Mouse (Mus musculus) heart, postnatal 10 days (tissue): ENCODE data around the gene Paqr6. TPM values are rescaled to one million over a fixed set of nuclear protein-coding genes. Genes with fewer than 3 reads are reported as not detected.
A peak's percentile ranks its signal among the peaks of the same experiment; 100 is the strongest.

Source experiments
- DNase-seq, 2 experiments: peaks; one replicate each; pipeline ENCODE4 v3.0.0; 2021
- intact Hi-C: fragments of 180-260 bp; cut with DNase I; formaldehyde crosslinking; loops from one replicate; pipeline ENCODE4 v1.15.1; 2025
- total RNA-seq, 2 experiments: library from RNA; stranded (reverse); gene quantifications; 2 replicates each; pipeline ENCODE4 v1.2.3; 2021

The Paqr6 gene
- total RNA-seq, 2 experiments from 2014 or later = 0.35 to 1.3 TPM

DNA sequence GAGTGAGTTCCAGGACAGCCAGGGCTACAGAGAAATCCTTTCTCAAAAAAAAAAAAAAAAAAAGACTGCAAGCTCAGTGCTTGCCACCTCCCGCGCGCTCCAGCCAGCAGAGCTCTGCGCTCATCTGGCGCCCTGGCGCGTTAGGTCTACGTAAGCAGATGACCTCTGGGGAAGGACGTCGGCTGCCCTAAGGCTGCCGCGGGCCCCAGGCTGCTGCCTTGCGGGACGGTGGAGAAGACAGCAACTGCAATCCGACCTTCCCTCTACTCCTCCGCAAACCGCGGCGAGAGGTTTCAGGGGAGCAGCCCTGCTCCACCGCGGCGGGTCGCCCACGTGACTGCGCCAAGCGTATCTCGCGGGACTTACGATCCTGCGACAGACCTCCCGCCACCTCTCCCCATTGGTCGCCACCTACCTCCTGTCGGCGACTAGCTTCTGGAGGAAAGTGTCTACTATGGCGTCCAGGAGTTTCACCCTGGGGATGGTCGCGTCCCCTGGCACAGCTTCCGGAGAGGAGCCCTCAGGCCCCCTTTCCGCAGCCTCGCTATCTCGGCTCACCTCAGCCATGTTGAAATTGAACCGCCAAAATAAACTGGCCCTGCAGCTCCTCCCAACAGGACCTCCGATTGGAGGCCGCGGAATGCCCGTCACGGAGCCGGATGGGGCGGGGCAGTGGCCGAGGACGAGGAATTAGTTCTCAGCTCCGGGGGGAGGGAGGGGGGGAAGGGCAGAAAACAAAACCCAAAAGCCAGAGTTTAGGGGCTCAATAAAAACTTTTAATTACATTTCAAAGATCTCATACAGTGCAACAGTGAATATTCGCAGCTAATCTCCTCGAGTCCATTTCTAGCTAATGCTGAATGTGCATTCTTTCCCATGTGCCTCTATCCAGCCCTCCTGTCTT, 45.6 kb downstream of the Paqr6 start, which contains the start of gene Pmf1:
Pmf1 (minus strand) TSS at position 591 of the 904 bp plus-strand sequence.
- DNase-seq = peak; percentile 96 to 97
- intact Hi-C loops = loop anchor here (2.0 kb wide), 1 partner anchor 15 kb away; the partner anchor contains the start of gene Slc25a44

DNA sequence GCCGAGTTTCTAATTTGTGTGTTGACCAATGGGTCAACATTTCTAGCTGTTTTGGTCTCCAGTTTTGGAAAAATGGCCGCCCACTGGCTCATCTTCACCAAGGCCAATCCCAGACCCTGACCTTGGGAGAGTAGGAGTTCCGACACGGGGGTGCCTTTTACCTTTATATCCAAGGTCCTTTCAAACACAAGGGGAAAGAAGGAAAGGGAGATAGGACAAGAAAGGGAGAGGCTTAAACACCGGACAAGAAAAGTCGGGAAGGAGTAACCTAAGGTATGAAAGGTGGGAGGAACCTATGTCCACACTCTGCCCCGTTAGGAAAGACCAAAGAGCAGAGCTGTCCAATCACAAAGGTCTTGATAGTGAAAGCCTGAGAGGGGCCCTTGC, 46.3 kb downstream of the Paqr6 start:
- intact Hi-C loops = loop anchor here (2.0 kb wide), 1 partner anchor 14 kb away; the partner anchor contains the start of gene Slc25a44
- DNase-seq = peak in 1 of 2 experiments; percentile 64

DNA sequence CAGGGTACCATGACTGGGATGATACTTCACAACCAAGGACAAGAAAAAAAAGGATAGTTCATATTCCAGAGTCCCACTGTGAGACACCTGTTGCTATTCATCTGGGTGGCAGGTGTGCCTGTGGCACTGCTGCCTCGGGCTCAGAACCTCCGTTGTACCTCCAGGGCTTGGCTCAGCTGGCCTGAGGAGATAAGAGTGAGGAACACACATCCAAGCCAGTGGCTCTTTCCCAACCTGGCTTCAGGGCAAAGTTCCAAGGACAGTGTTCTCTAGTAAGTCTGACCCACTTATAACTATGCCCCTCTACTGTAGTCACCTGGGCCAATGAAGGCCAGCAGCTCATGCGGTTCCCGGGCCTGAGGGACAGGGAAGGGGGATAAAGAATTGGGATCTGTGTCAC, 47.3 kb downstream of the Paqr6 start:
- intact Hi-C loops = loop anchor here (2.0 kb wide), 1 partner anchor 13 kb away; the partner anchor contains the start of gene Slc25a44
- DNase-seq = peak; percentile 27 to 43

DNA sequence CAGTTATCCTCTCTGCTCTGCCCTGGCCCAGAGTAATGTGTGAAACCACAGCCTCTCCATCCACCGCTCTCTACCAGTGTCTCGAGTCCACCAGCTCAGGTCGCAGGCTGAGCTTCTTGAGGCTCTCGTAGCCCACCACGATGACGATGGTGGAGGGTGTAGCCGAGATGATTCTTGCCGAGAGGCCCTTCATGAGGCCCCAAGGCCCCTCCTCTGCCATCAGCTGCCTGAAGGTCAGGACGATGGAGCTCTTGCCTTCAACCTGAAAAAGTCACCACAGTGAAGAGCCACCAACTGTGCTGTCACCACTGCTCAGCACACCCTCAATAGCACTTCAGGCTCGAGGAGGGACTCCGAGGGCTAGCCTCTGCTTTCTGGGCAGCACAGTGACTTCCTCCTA, 48.3 kb downstream of the Paqr6 start:
- intact Hi-C loops = no loop called here
- no peak for DNase-seq

DNA sequence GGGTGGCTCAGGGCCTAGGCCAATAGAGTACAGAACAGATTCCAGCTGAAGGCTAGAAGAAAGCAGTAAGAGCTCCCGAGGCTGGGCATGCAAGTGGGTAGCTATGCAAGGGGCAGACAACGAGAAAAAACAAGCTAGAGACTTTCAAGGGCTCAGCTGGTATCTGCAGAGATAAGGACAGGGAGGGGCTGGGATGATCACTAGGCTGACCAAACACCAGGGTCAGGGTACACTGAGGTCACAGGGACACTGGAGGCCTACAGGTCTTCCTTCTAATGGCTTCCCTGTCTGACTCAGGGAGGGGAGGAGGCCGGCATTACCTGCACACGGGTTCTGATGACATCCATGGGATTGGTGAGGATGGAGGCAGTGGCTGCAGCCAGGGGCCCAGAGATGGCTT, 51.3 kb downstream of the Paqr6 start:
- no peak for DNase-seq
- intact Hi-C loops = no loop called here

DNA sequence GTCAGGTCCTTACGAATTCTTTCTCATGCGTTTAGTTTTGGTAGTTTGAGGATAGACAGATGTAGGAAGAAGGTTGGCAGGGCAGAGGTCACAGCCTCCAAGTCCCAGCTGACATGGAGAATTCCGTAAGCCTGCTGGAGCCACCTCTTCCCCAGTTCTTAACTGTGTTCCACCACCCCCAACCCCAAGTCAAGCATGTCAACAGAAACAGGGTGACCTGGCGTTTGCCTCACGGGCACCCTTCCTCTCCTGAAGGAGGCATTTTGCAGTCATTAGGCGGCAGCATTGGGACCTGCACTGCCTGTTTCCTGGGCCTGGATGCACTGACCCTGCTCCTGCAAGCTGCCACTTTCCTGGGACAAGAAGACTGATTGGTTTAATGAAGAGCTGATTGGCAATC, 53.6 kb downstream of the Paqr6 start:
- intact Hi-C loops = no loop called here
- no peak for DNase-seq

Other genes with a start within 250 kb of the Paqr6 start
- 100 to 1,000 TPM; 121 to 133 TPM for gene Mef2d, start 222.2 kb upstream of the Paqr6 start, total RNA-seq
- not detected for gene Rhbg, start 109.9 kb upstream of the Paqr6 start, total RNA-seq
- under 1 TPM in 1 of 2 experiments, not detected in 1; 0.29 TPM for gene Gm38392, start 77.4 kb upstream of the Paqr6 start, total RNA-seq
- gene Tsacc, start 67.6 kb upstream of the Paqr6 start, total RNA-seq = 1 to 10 TPM; 4.6 to 5.6 TPM
- gene Cct3, start 67.5 kb upstream of the Paqr6 start, total RNA-seq = 100 to 1,000 TPM; 194 to 221 TPM
- gene Glmp, start 39.6 kb upstream of the Paqr6 start, total RNA-seq = 10 to 100 TPM; 86.1 to 99.6 TPM
- gene Tmem79, start 28.4 kb upstream of the Paqr6 start, total RNA-seq = 1 to 10 TPM; 1.4 to 1.9 TPM
- gene Smg5, start 28.3 kb upstream of the Paqr6 start, total RNA-seq = 10 to 100 TPM; 41.1 to 46.1 TPM
- gene Bglap3, start 8.2 kb downstream of the Paqr6 start, total RNA-seq = not detected
- not detected for gene Bglap2, start 14.1 kb downstream of the Paqr6 start, total RNA-seq
- not detected for gene Bglap, start 19.9 kb downstream of the Paqr6 start, total RNA-seq
- gene Pmf1, start 45.7 kb downstream of the Paqr6 start, total RNA-seq = 10 to 100 TPM; 43.4 to 49.5 TPM
- gene Slc25a44, start 60.6 kb downstream of the Paqr6 start, total RNA-seq = 10 to 100 TPM; 15.2 to 16.3 TPM
- gene Sema4a, start 96.6 kb downstream of the Paqr6 start, total RNA-seq = 1 to 10 TPM; 1.8 to 1.9 TPM
- gene Lmna, start 145.4 kb downstream of the Paqr6 start, total RNA-seq = 100 to 1,000 TPM; 164 to 173 TPM
- 1 to 10 TPM; 3.4 to 6.3 TPM for gene Mex3a, start 167.8 kb downstream of the Paqr6 start, total RNA-seq
- gene Rab25, start 183.7 kb downstream of the Paqr6 start, total RNA-seq = not detected
- gene Lamtor2, start 188.5 kb downstream of the Paqr6 start, total RNA-seq = 10 to 100 TPM; 87.3 to 94.0 TPM
- 10 to 100 TPM; 56.5 to 57.2 TPM for gene Ubqln4, start 189.2 kb downstream of the Paqr6 start, total RNA-seq
- 100 to 1,000 TPM; 127 to 130 TPM for gene Ssr2, start 211.3 kb downstream of the Paqr6 start, total RNA-seq
- 10 to 100 TPM; 89.5 to 96.3 TPM for gene Arhgef2, start 241.4 kb downstream of the Paqr6 start, total RNA-seq